Mouse (Mus musculus): ENCODE data around the gene Pnkd.

GRCm38 (mm10) chr1:74289248-74289647, 4.5 kb downstream of the Pnkd start:
- no peak for TF ChIP-seq CTCF (IDR thresholded peaks at IDR 0.05; ENCODE audit: low read depth)
- no peak; the same call in 1 of the 2 replicates for TF ChIP-seq EP300 (IDR thresholded peaks at IDR 0.05; ENCODE audit: low read depth)
